25 mouse cellular contexts compared by ENCODE assay signal in genomic region chr7:132392233-132393013, GRCm38 (mm10).
"Had no signal": no experiment of that assay in that cellular context is flagged by ENCODE, and none has a peak within 500 bp of the region (broad histone marks: within the 10 kb centered on the region; RNA-seq: fewer than 3 reads in every experiment).

No protein-coding gene starts in this region.

- ATAC-seq: hindbrain, postnatal 0 days; intestine, embryonic 15.5 days had no signal

- H3K4me1 ChIP-seq: hindbrain, embryonic 12.5 days; hindbrain, embryonic 15.5 days had no signal

- H3K27ac ChIP-seq: heart, adult 2 months; heart, embryonic 13.5 days; heart, embryonic 15.5 days; hindbrain, embryonic 12.5 days; hindbrain, embryonic 15.5 days; hindbrain, postnatal 0 days; intestine, embryonic 15.5 days; kidney, embryonic 15.5 days; kidney, postnatal 0 days; limb, embryonic 13.5 days; limb, embryonic 15.5 days; liver, embryonic 14.5 days had no signal

- H3K9ac ChIP-seq: heart, embryonic 13.5 days; heart, embryonic 15.5 days; hindbrain, embryonic 12.5 days; hindbrain, embryonic 15.5 days; intestine, embryonic 15.5 days; kidney, embryonic 15.5 days; limb, embryonic 13.5 days; limb, embryonic 15.5 days; liver, embryonic 14.5 days had no signal

- DNase-seq: gastrocnemius, postnatal 14 days; heart, adult 11 months; heart, adult 2 months; heart, postnatal 14 days; heart, postnatal 36 days; kidney, adult 11 months; kidney, adult 2 months; kidney, adult 9 months; kidney, postnatal 14 days; kidney, postnatal 36 days; layer of hippocampus, adult 9-11 months; layer of hippocampus, postnatal 36 days; left cerebral cortex, postnatal 4 days had no signal

- H3K4me3 ChIP-seq: heart, adult 2 months; heart, embryonic 13.5 days; heart, embryonic 15.5 days; hindbrain, embryonic 12.5 days; hindbrain, embryonic 15.5 days; intestine, embryonic 15.5 days; kidney, embryonic 15.5 days; limb, embryonic 13.5 days; limb, embryonic 15.5 days had no signal

- H3K4me2 ChIP-seq: heart, embryonic 11.5 days; heart, embryonic 13.5 days; heart, embryonic 15.5 days; hindbrain, embryonic 12.5 days; hindbrain, embryonic 15.5 days; intestine, embryonic 15.5 days; kidney, embryonic 15.5 days; limb, embryonic 13.5 days; limb, embryonic 15.5 days had no signal

- H3K9me3 ChIP-seq: heart, embryonic 15.5 days; hindbrain, embryonic 12.5 days; hindbrain, embryonic 15.5 days; intestine, embryonic 15.5 days; kidney, embryonic 15.5 days; limb, embryonic 15.5 days had no signal

- H3K27me3 ChIP-seq: heart, embryonic 13.5 days; heart, embryonic 15.5 days; hindbrain, embryonic 12.5 days; hindbrain, embryonic 15.5 days; intestine, embryonic 15.5 days; limb, embryonic 13.5 days; limb, embryonic 15.5 days had no signal

- H3K36me3 ChIP-seq: heart, embryonic 13.5 days; heart, embryonic 15.5 days; hindbrain, embryonic 12.5 days; hindbrain, embryonic 15.5 days; intestine, embryonic 15.5 days; kidney, embryonic 15.5 days; limb, embryonic 13.5 days; limb, embryonic 15.5 days had no signal
